Mouse (Mus musculus) frontal cortex, postnatal 25 days (tissue): ENCODE measurements around the gene Gpr139.

Experiments
- DNase-seq, 2 experiments: peaks; one replicate each; pipeline ENCODE4 v3.0.0; 2022; ENCODE audit warnings: low spot score in 2 of 2

Gpr139 gene

DNA sequence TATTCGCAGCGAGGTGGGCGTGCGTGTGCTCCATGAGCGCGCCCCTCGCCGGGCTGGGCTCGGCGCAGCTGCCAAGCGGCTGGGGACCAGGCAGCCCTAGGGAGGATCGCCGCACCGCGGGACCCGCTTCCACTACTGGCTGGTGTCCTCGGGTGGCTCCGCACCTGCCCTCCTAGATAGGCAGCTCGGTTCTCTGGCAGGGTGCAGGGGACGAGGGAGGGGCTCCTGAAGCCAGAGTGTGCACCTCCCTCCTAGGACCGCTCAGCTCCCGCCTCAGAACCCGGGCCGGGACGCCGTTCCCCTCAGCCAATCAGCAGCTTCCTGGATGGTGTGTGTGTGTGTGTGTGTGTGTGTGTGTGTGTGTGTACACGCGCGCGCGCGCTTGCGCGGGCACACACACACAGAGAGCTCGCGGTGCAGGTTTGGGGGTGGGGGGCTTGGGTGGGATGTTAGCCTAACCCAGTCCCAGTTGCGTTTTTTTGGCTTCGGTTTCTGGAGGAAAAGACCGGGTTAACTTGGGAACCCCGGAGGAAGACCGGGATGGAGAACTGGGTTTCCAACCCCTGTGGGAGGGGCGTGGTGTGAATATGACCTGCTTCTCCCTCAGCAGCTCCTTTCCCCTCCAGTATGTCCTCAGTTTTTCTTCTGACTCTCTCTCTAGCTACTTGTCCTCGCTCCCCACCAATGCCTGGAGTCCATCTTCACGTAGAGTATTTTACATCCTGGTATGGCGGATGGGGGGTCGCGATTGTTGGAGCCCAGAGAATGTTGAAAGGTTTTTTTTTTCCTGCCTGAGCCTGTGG is at the start of gene Gpr139:
Gene Gpr139 (minus strand): TSS at position 263 of the 803 bp plus-strand sequence.
- DNase-seq = peak; percentile 6 to 11

GRCm38 (mm10) chr7:119230971-119231370 is 46.6 kb upstream of the Gpr139 start:
- no peak for DNase-seq

DNA sequence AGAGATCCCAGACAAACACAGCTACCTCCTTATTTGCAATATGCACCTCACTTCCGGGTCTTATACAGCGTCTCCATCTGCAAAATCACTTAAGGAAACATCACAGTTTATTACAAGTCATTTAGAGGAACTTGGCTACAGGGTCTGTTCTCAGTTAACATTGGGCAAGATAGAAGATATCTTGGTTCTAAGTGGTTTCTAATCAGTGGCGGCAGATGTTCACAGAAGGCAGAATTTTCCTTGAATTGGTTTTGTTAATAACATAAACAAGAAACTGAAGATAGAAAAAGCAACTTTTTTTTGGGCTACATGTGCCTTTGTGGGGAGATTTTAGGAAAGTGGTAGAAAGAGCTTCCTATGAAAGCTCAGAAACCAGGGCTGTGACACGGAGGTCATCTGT is 38.3 kb upstream of the Gpr139 start:
- no peak for DNase-seq

DNA sequence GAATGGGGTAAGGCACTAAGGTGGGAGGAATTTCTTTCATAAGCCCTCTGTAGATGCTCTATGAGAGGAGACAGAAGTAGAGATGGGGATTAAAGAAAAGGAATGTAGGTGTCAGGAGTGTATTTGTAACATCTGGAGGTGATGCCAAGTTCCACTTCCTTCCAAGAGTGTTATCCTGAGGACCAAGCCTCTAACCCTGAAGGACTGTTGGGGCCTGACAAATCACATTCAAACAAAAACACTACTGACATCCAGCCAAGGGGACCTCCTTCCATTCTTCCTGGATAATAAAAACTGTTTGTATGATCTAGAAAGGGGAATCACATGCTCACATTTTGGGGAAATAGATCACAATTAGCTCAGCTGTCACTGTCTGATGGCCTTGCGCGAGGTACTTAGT is 34.7 kb upstream of the Gpr139 start:
- DNase-seq = no peak

DNA sequence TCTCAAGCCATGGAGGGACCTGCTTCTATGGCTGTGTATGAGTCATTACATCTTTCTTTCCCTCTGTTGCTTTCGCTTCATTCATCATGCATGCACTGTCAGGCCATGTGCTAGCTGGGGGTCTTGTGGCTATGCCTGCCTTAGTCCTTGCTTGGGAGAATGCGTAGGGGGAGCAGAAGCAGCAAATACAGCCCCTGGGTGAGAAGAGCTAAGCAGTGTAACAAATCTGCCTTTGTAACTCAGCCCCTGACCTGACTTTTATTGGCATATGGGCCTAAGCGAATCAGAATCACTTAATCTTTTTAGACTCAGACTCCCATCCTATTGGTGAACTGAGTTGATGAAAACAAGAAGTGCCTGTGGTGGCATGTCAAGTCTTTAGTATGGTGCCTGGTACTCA is 22.8 kb upstream of the Gpr139 start:
- DNase-seq = no peak

DNA sequence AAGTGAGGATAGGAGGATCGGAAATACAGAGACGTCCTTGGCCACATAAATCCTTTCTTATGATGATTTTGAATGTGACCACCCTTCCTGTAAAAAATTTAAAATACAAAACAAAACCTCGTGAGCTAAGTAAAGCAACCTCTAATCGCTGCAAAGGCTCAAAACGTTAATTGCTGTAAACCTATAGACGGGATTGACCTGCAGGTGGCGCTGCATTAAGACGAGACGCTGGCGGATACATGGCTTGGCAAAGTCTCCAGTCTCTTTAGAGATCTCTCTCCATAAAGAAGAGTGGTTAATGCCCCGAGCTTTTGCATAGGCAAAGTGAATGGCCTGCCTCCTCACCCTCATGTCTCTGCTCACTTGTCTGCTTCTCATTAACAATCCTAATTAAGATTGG is 2.0 kb upstream of the Gpr139 start:
- peak; percentile 40 to 45 for DNase-seq

DNA sequence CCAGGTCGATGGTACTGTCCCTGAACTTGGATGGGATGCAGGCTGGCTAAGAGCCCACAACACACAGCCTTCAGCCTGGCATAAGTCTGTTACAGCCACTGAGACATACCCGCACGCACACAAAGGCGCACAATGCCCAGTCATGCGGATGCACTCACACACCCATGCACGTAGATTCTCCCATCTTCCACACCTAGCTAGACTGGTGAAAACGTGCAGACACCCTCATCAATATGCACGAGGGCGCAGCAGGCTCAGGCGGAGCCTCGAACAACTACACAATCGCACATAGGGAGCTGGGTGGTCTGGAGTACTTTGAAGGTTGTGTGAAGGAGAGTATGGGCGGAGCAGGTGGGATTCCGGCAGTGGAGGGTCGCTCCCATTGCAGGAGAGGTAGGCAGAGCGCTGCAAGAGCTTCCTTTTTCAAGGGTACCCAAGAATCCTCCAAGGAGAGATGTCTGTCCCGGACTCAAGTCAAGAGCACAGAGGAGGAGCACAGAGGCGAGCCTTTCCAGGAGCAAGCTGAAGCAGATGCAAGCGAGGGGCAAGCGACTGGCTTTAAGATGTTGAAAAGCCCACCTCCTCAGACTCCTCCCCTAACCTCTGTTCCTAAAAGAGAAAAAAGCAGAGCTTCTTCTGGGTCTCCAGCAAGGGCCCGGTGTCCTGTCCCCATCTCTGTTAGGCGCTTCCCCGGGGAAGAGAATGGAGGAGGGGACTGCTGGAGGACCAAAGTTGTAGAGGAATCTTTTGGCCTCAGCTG is 958 bp upstream of the Gpr139 start:
- DNase-seq = peak in 1 of 2 experiments; percentile 5

GRCm38 (mm10) chr7:119181053-119181452 is 3.4 kb downstream of the Gpr139 start:
- no peak for DNase-seq

GRCm38 (mm10) chr7:119160015-119160414 is 24.4 kb downstream of the Gpr139 start:
- DNase-seq = no peak

DNA sequence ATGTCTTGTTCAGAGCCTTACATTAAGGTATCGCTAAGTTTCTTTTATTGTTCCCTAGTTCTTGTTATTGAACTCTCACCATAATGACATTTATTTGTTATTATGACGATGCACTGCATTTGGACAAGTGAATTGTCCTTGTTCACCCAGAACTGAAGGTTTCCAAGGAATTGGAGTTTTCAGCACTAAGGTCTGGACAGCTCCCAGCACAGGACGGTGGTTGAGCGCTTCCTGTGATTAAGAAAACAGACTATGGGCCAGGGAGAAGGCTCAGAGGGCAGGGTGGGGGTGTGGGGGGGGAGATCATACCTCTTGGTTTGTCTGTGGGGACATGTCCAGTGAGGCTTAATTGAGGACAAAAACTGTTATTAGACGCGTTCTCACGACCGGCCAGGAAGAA is 72.6 kb downstream of the Gpr139 start:
- DNase-seq = no peak

DNA sequence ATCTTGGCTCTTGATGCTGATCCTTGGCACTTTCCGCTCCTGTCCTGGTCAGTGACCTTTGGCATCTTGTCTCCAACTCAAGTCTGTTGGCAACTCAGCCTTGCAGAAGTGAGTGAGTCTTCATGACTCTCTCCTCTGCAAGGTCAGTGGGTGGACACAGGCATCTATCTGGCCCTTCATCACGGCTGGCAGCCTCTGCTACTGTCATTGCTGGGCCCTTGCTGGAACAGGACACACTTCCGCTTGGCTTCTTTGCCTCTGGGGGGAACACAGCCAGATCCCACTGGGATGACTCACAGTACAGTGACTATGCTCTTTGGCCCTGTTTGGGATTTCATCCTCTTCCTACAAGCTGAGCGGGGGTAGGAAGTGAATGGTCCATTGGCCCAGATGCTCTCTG is 78.5 kb downstream of the Gpr139 start:
- no peak for DNase-seq

GRCm38 (mm10) chr7:119096583-119096982 is 87.8 kb downstream of the Gpr139 start:
- no peak for DNase-seq
